Mouse (Mus musculus) lung, postnatal 0 days (tissue): ENCODE results near the gene Stk11. TPM values are rescaled to one million over a fixed set of nuclear protein-coding genes. Genes with fewer than 3 reads are reported as not detected.
"Not testable (repeated sequence)": the region's sequence is repeated elsewhere in the genome, so short reads cannot be mapped to it uniquely, and the experiment has no call there.

Experiments used
- ATAC-seq: fragments of 200-750 bp; cut with Nextera tagmentation; 2 replicates; pipeline ENCODE4 v1.8.0; 2017; ENCODE audit warnings: moderate library complexity
- DNase-seq: peaks from one replicate; pipeline ENCODE4 v3.0.0-alpha.2; 2016; ENCODE audit warnings: low spot score
- H3K27ac ChIP-seq: fragments of 300-500 bp; sonication (generic); 2 replicates; pipeline ENCODE4 v1.5.1; 2014; ENCODE audit warnings: antibody characterized with exemption, mild to moderate bottlenecking, low read length, mixed read lengths
- H3K27me3 ChIP-seq: fragments of 300-500 bp; sonication (generic); replicated peaks from 2 replicates; pipeline ENCODE4 v1.6.1; 2014; ENCODE audit warnings: low read length, mixed read lengths; ENCODE audit not compliant: insufficient read depth
- H3K36me3 ChIP-seq: fragments of 300-500 bp; sonication (generic); 2 replicates; pipeline ENCODE4 v1.6.1; 2014; ENCODE audit warnings: low read length, mixed read lengths; ENCODE audit not compliant: insufficient read depth
- H3K4me1 ChIP-seq: fragments of 300-500 bp; sonication (generic); 2 replicates; pipeline ENCODE4 v1.6.1; 2014; ENCODE audit warnings: antibody characterized with exemption, low read depth, low read length, mixed read lengths; ENCODE audit not compliant: insufficient read depth
- H3K4me2 ChIP-seq: fragments of 300-500 bp; sonication (generic); replicated peaks from 2 replicates; pipeline ENCODE4 v1.6.1; 2014; ENCODE audit warnings: low read depth, mild to moderate bottlenecking, low read length, moderate library complexity, mixed read lengths
- H3K4me3 ChIP-seq: fragments of 300-500 bp; sonication (generic); 2 replicates; pipeline ENCODE4 v1.5.1; 2014; ENCODE audit warnings: low read depth, low read length
- H3K9ac ChIP-seq: fragments of 300-500 bp; sonication (generic); replicated peaks from 2 replicates; pipeline ENCODE4 v1.6.1; 2014; ENCODE audit warnings: low read depth, mild to moderate bottlenecking
- H3K9me3 ChIP-seq: fragments of 300-500 bp; sonication (generic); 2 replicates; pipeline ENCODE4 v1.6.1; 2016; ENCODE audit warnings: low read length, mixed read lengths
- CTCF ChIP-seq: IDR thresholded peaks from 2 replicates; pipeline ENCODE4 v1.5.1; 2016; ENCODE audit warnings: antibody characterized with exemption, mild to moderate bottlenecking
- EP300 ChIP-seq: IDR thresholded peaks from 2 replicates; pipeline ENCODE4 v1.6.1; 2016; ENCODE audit warnings: antibody characterized with exemption, mild to moderate bottlenecking, control low read depth
- WGBS: fragments of 180-500 bp; shearing (Covaris S2); extraction: QIAGEN DNeasy Blood & Tissue Kit; methylation state at CpG from one replicate; pipeline ENCODE4 v1.1.7; 2014; 5-methylcytosine and 5-hydroxymethylcytosine counted together
- polyA plus RNA-seq: library from polyadenylated mRNA; unstranded; fragments of >200 nt; fragmentation: Nextera tagmentation; extraction: Ambion mirVana; gene quantifications from 2 replicates; pipeline ENCODE4 v1.2.1, GENCODE M21; 2015

Gene Stk11
- polyA plus RNA-seq, 1 experiment from 2014 or later: 19.0 TPM

DNA sequence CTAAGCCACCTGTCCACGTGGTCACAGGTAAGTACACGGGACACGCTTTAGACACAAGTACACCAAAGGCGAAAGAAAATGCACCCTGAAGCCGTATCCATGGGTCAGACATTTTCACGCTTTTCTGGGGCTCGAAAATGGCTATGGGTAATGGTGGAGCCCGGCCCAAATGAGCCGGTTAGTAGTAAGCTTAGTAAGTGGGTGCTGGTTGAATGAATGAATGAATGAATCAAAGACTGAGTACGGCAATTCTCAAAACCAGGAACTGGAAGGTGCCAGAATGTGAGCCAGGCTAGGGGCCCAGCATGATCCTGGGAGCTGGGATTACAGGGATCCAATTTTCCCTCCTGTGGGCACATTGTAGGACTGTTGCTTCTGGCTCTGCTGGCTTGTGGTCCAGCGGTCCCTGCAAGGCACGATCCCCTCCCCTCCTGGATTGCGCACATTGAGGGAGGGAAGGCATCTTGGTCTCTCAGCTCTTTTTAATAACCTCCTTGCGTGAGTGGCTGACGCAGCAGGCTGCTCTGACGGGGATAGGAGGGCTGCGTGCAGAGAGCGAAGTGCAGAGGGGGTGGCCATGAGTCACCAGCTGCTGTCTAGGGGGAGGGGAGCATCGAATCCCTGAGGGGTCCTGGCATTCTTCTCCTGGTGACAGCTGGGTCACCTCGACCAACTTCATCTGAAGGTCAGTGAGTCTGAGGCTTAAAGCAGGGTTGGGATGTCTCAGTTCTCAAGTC lies 50.0 kb downstream of the Stk11 start, which contains the start of gene Cirbp:
Cirbp (plus strand) TSS at position 594 of the 737 bp plus-strand sequence.
- H3K27me3 ChIP-seq: no peaks in the 10 kb centered on the region
- H3K9ac ChIP-seq: peak within 1 kb of the TSS; percentile 26; the same call in 1 of the 2 replicates
- WGBS: 27% methylated on average over 20 of the region's 20 CpGs
- peak within 1 kb of the TSS; percentile 33 for H3K4me3 ChIP-seq
- peak; percentile 67 for DNase-seq
- TF ChIP-seq CTCF: no peak
- no peak for TF ChIP-seq EP300
- H3K4me2 ChIP-seq: peak within 1 kb of the TSS; percentile 89
- no peaks in the 10 kb centered on the region for H3K9me3 ChIP-seq
- no peak for ATAC-seq
- H3K4me1 ChIP-seq: peaks cover 43% of the 10 kb centered on the region
- peak within 1 kb of the TSS; percentile 79 for H3K27ac ChIP-seq
- H3K36me3 ChIP-seq: peaks cover 8% of the 10 kb centered on the region

DNA sequence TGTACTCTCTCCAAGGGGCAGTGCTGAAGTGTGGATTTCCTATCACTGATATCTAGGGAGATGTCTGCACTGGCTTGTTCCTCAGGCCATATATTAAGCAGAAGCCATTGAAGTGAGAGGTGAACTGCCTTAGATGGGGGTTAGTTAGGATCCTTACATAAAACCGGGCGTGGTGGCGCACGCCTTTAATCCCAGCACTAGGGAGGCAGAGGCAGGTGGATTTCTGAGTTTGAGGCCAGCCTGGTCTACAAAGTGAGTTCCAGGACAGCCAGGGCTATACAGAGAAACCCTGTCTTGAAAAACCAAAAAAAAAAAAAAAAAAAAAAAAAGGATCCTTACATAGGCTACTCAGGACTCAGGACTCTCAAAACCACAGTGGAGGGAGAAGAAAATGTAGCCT lies 50.5 kb downstream of the Stk11 start:
- H3K4me3 ChIP-seq, ATAC-seq, H3K27me3 ChIP-seq, DNase-seq, H3K4me2 ChIP-seq, H3K9ac ChIP-seq, H3K9me3 ChIP-seq, H3K27ac ChIP-seq: not testable (repeated sequence)
- H3K4me1 ChIP-seq: peaks cover 40% of the 10 kb centered on the region
- H3K36me3 ChIP-seq: peaks cover 13% of the 10 kb centered on the region
- WGBS: 90% methylated on average over 4 of the region's 4 CpGs

DNA sequence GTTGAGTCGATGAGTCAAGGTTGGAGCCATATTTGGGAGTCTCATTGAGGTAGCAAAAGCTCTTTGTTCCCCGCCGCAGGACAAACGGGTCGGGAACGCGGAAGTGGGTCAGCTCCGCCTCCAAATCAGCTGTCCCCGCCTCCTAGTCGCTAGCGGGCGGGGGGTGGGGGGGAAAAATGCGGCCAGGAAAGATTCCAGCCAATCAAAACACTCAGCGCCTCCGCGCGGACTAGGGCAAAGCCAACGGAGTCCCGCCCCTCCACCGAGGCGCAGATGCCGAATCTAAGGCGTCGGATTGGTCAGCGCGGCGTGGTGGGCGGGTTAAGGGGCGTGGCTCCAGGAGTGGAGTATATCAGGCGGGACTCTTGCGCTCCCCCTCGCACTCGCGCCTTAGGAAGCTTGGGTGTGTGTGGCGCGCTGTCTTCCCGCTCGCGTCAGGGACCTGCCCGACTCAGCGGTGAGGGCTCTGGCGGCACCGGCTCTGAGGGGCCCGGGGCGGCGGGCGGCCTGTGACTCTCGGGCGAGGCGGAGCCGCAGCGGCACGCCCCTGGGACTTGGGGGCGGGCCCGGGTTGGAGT lies 51.9 kb downstream of the Stk11 start:
- Histone ChIP-seq H3K4me1 (peaks cover 32% of the 10 kb centered on the region; the same call in 1 of the 2 replicates), H3K4me3 (peak overlapping the region; percentile 96), H3K36me3 (peaks cover 18% of the 10 kb centered on the region), H3K9ac (peak overlapping the region; percentile 100), H3K9me3 (no peaks in the 10 kb centered on the region), H3K27me3 (no peaks in the 10 kb centered on the region), H3K27ac (peak overlapping the region; percentile 100), H3K4me2 (peak overlapping the region; percentile 69)
- DNase-seq (peak; percentile 99), ATAC-seq (peak; percentile 91)
- TF ChIP-seq EP300 (no peak), CTCF (no peak; the same call in 1 of the 2 replicates)
- 0% methylated on average over 35 of the region's 55 CpGs for WGBS

DNA sequence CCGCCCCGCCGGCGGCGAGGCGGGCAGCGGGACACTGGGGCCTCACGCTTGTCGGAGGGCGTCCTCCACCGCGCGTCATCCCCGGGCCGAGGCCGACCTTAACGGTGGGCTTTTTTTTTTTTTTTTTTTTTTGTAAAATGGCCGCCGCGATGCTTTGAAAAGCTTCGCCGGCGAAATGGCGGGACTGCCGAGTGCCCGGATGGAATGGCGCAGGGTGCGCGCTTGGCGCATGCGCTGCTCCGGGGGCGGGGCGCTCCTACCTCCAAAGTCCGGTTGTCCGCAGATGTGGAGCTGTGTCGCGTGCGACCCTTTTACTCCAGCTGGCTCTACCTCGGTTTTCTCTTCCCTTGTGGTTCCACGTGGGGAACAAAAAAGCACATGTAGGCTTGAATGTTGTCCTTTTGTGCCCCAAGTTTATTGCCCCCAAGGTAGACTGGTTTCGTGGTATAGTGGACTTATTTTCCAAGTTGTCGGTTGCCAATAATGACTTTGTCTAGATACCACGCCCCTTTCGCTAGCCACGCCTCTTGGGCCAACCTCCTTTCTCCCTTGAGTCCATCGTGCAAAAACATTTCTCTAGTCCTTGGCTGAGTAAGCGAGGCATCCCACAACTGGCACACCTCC lies 52.5 kb downstream of the Stk11 start:
- TF ChIP-seq EP300 (no peak), CTCF (no peak; the same call in 1 of the 2 replicates)
- H3K36me3 ChIP-seq: peaks cover 18% of the 10 kb centered on the region
- peak overlapping the region; percentile 96 for H3K4me3 ChIP-seq
- H3K4me1 ChIP-seq: peaks cover 26% of the 10 kb centered on the region; the same call in 1 of the 2 replicates
- H3K9ac ChIP-seq: peak overlapping the region; percentile 100
- no peaks in the 10 kb centered on the region for H3K27me3 ChIP-seq
- ATAC-seq: peak; percentile 49
- H3K27ac ChIP-seq: peak overlapping the region; percentile 100
- H3K4me2 ChIP-seq: peak overlapping the region; percentile 69
- WGBS: 0% methylated on average over 35 of the region's 48 CpGs
- H3K9me3 ChIP-seq: no peaks in the 10 kb centered on the region
- peak; percentile 96 for DNase-seq

DNA sequence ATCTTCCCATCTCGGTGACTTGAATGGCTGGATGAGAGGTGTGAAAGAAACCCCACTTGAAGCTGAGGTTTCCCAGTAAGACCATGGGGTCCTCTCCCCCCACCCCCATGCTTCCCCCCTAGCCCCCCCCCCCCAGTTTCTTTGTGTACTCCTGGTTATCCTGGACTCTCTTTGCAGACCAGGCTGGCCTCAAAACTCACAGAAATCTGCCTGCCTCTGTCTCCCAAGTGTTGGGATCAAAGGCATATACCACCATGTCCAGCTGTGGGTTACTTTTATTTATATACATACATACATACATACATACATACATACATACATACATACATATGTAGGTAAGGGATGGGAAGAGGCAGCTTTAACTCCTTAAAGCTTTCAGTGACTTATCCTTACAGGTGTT lies 53.5 kb downstream of the Stk11 start:
- no peaks in the 10 kb centered on the region for H3K9me3 ChIP-seq
- peak overlapping the region; percentile 69 for H3K4me2 ChIP-seq
- ATAC-seq (no peak), DNase-seq (no peak)
- no peaks in the 10 kb centered on the region for H3K27me3 ChIP-seq
- no peak for TF ChIP-seq EP300
- no peak for TF ChIP-seq CTCF
- no peak overlapping the region for H3K27ac ChIP-seq
- 45% methylated on average over 1 of the region's 1 CpGs for WGBS
- no peak overlapping the region for H3K9ac ChIP-seq
- H3K4me1 ChIP-seq: peaks cover 24% of the 10 kb centered on the region; the same call in 1 of the 2 replicates
- H3K4me3 ChIP-seq: no peak overlapping the region; the same call in 1 of the 2 replicates
- H3K36me3 ChIP-seq: peaks cover 18% of the 10 kb centered on the region

DNA sequence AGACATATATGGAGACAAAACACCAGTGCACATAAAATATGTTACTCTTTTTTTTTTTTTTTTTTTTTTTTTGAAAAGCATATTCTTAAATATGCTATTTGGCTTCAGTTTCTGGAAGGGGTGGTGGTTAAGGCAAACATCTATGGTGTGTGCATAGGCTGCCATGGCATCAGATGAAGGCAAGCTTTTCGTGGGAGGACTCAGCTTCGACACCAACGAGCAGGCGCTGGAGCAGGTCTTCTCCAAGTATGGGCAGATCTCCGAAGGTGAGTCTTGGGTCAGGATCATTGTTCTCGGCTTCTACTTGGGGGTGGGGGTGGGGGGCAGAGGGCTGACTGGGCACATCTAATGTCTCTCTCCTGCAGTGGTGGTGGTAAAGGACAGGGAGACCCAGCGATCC lies 54.0 kb downstream of the Stk11 start:
- H3K27me3 ChIP-seq: no peaks in the 10 kb centered on the region
- WGBS: 89% methylated on average over 7 of the region's 7 CpGs
- peaks cover 18% of the 10 kb centered on the region; the same call in 1 of the 2 replicates for H3K4me1 ChIP-seq
- TF ChIP-seq EP300: no peak
- TF ChIP-seq CTCF: no peak
- ATAC-seq (no peak), DNase-seq (no peak)
- no peak overlapping the region for H3K27ac ChIP-seq
- peaks cover 18% of the 10 kb centered on the region for H3K36me3 ChIP-seq
- H3K9ac ChIP-seq: no peak overlapping the region
- no peaks in the 10 kb centered on the region for H3K9me3 ChIP-seq
- H3K4me2 ChIP-seq: no peak overlapping the region
- no peak overlapping the region for H3K4me3 ChIP-seq
